Mouse (Mus musculus): ENCODE measurements around the gene Sap30bp. TPM values are rescaled to one million over a fixed set of nuclear protein-coding genes. Genes with fewer than 3 reads are reported as not detected.
A peak's percentile ranks its signal among the peaks of the same experiment; 100 is the strongest.

Gene Sap30bp
- total RNA-seq, 2 experiments from 2014 or later, result 20.8 to 251 TPM

DNA sequence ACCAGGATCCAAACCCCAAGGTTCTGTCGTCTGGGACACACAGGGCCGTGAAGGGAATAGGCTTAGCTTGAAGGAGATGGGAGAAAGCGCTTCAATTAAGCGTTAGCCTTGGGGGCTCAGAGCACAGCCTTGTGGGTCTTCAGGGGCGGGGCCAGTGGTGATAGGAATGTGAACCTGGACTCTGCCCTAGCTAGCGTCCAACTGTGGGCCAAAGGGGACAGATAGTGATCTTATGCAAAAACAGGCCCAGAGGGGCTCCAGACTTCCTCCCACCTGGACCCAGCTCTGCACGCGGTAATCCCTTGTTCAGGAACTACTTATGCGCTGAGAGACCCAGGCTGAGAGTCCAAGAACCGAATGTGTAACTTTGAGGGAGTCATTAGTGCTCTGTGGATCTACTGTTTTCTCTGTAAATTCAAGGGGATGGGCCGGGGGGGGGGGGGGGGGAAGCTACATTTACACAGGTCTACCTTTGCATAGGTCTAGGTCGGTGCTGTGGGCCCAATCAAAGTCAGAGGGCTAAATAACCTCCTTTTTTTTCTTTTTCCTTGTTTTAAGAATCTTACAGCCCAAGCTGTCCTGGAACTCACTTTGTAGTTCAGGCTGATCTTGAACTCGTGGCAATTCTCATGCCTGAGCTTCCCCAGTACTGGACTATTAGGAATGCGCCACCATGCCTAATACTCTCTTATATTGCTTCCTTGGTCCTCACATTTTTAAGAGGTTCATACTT lies 78.6 kb downstream of the Sap30bp start:
- no peak for ATAC-seq (replicated peaks; ENCODE audit: low FRiP score, low TSS enrichment, poor library complexity, severe bottlenecking)

DNA sequence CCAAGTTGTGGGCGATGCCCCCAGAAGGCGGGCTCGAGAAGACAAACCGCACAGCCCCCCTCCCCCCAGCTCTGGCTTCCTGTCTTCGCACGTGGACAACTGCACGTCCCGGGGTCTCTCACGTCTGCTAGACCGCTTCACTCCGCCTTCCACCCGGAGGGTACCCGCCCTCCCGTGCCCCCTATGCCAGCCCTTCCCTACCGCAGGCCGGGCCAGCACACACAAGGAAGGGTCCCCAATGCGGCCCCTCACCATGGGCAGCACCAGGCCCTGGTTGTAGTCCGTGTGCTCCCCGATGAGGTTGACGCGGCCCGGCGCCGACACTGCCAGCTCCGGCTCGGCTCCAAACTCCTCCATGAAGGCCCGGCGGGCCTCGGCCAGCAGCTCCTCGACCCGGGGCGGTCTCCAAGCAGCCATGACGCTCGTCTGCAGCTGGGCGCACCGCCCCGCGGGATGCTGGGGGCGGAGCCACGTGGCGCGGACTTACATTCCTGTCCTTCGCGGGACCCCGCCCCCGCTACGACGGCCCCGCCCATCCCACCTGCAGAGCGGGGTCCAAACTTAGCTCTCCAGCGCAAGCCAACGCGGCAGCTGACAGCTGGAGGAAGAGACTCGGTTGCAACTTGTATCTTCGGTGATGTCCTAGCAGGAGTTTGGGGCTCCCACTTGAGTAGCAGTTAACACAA lies 79.3 kb downstream of the Sap30bp start, which contains the start of gene Galk1:
Gene Galk1, minus strand, starts transcription at position 458 of the 686 bp plus-strand sequence.
- peak; percentile 73 for ATAC-seq (replicated peaks; ENCODE audit: low FRiP score, low TSS enrichment, poor library complexity, severe bottlenecking)

DNA sequence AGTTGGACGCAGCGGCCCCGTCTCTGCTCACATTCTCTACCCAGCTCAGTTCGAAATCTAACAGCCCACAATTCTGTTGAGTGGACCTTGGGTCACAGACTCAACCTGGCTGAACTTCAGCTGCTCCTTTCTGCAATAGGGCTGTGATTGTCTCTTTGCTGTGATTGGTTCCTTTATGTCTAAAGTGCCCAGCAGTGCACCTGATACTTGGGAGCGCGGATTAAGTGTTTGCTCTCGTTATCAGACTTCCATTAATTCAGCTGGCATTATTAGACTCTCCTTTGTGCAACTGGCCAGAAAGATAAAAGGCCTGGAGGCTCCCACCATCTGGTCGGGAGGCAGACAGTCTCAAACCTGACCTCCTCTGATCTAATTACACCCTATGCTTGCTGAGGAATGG lies 81.7 kb downstream of the Sap30bp start:
- peak; percentile 49 for ATAC-seq (replicated peaks; ENCODE audit: low FRiP score, low TSS enrichment, poor library complexity, severe bottlenecking)

Other genes with a start within 250 kb of the Sap30bp start
- 70.1 and 74.4 TPM in 2 replicates for gene Grb2, start 224.7 kb upstream of the Sap30bp start, total RNA-seq (2014; fragmentation: Nextera tagmentation)
- gene Grb2, start 224.7 kb upstream of the Sap30bp start, total RNA-seq (2017), result 40.7 and 73.1 TPM in 2 replicates
- 29.0 and 44.6 TPM in 2 replicates for gene Tmem94, start 167.8 kb upstream of the Sap30bp start, total RNA-seq (2014; fragmentation: Nextera tagmentation)
- 15.1 and 31.5 TPM in 2 replicates for gene Tmem94, start 167.8 kb upstream of the Sap30bp start, total RNA-seq (2017)
- gene Caskin2, start 119.6 kb upstream of the Sap30bp start, total RNA-seq (2014; fragmentation: Nextera tagmentation), result 9.5 and 9.8 TPM in 2 replicates
- 1.4 and 3.7 TPM in 2 replicates for gene Caskin2, start 119.6 kb upstream of the Sap30bp start, total RNA-seq (2017)
- 20.4 and 32.6 TPM in 2 replicates for gene Tsen54, start 118.6 kb upstream of the Sap30bp start, total RNA-seq (2014; fragmentation: Nextera tagmentation)
- 16.8 and 17.1 TPM in 2 replicates for gene Tsen54, start 118.6 kb upstream of the Sap30bp start, total RNA-seq (2017)
- 8.9 and 12.7 TPM in 2 replicates for gene Llgl2, start 109.2 kb upstream of the Sap30bp start, total RNA-seq (2014; fragmentation: Nextera tagmentation)
- gene Llgl2, start 109.2 kb upstream of the Sap30bp start, total RNA-seq (2017), result 4.0 and 8.0 TPM in 2 replicates
- 0.11 TPM in 1 of 2 replicates, not detected in the other for gene Myo15b, start 74.9 kb upstream of the Sap30bp start, total RNA-seq (2014; fragmentation: Nextera tagmentation)
- gene Myo15b, start 74.9 kb upstream of the Sap30bp start, total RNA-seq (2017), result 0.69 TPM in 1 of 2 replicates, not detected in the other
- gene Smim5, start 33.3 kb upstream of the Sap30bp start, total RNA-seq (2014; fragmentation: Nextera tagmentation), result 40.3 and 83.8 TPM in 2 replicates
- gene Smim5, start 33.3 kb upstream of the Sap30bp start, total RNA-seq (2017), result 24.6 and 29.4 TPM in 2 replicates
- gene Smim6, start 21.3 kb upstream of the Sap30bp start, total RNA-seq (2014; fragmentation: Nextera tagmentation), result 2.0 and 5.2 TPM in 2 replicates
- gene Smim6, start 21.3 kb upstream of the Sap30bp start, total RNA-seq (2017), result not detected in 2 replicates
- 19.7 and 22.7 TPM in 2 replicates for gene Recql5, start 195 bp downstream of the Sap30bp start, total RNA-seq (2014; fragmentation: Nextera tagmentation)
- gene Recql5, start 195 bp downstream of the Sap30bp start, total RNA-seq (2017), result 17.0 and 21.0 TPM in 2 replicates
- gene Itgb4, start 41.4 kb downstream of the Sap30bp start, total RNA-seq (2014; fragmentation: Nextera tagmentation), result 0.07 and 0.37 TPM in 2 replicates
- gene Itgb4, start 41.4 kb downstream of the Sap30bp start, total RNA-seq (2017), result 0.65 TPM in 1 of 2 replicates, not detected in the other
- 31.7 and 35.1 TPM in 2 replicates for gene Galk1, start 79.4 kb downstream of the Sap30bp start, total RNA-seq (2014; fragmentation: Nextera tagmentation)
- 29.7 and 39.5 TPM in 2 replicates for gene Galk1, start 79.4 kb downstream of the Sap30bp start, total RNA-seq (2017)
- 594 and 607 TPM in 2 replicates for gene H3f3b, start 94.7 kb downstream of the Sap30bp start, total RNA-seq (2014; fragmentation: Nextera tagmentation)
- gene H3f3b, start 94.7 kb downstream of the Sap30bp start, total RNA-seq (2017), result 709 and 905 TPM in 2 replicates
- gene Unk, start 97.0 kb downstream of the Sap30bp start, total RNA-seq (2014; fragmentation: Nextera tagmentation), result 27.0 and 53.0 TPM in 2 replicates
- 11.0 and 12.0 TPM in 2 replicates for gene Unk, start 97.0 kb downstream of the Sap30bp start, total RNA-seq (2017)
- gene Unc13d, start 144.7 kb downstream of the Sap30bp start, total RNA-seq (2014; fragmentation: Nextera tagmentation), result 47.1 and 58.7 TPM in 2 replicates
- 24.8 and 36.3 TPM in 2 replicates for gene Unc13d, start 144.7 kb downstream of the Sap30bp start, total RNA-seq (2017)
- gene Wbp2, start 153.7 kb downstream of the Sap30bp start, total RNA-seq (2014; fragmentation: Nextera tagmentation), result 57.6 and 94.8 TPM in 2 replicates
- 21.2 and 23.9 TPM in 2 replicates for gene Wbp2, start 153.7 kb downstream of the Sap30bp start, total RNA-seq (2017)
- gene Trim47, start 193.9 kb downstream of the Sap30bp start, total RNA-seq (2014; fragmentation: Nextera tagmentation), result 8.7 and 12.2 TPM in 2 replicates
- gene Trim47, start 193.9 kb downstream of the Sap30bp start, total RNA-seq (2017), result 2.3 and 6.5 TPM in 2 replicates
- gene Trim65, start 197.8 kb downstream of the Sap30bp start, total RNA-seq (2014; fragmentation: Nextera tagmentation), result 17.4 and 20.5 TPM in 2 replicates
- gene Trim65, start 197.8 kb downstream of the Sap30bp start, total RNA-seq (2017), result 8.2 and 8.3 TPM in 2 replicates
- gene Mrpl38, start 205.6 kb downstream of the Sap30bp start, total RNA-seq (2014; fragmentation: Nextera tagmentation), result 79.8 and 89.1 TPM in 2 replicates
- 39.6 and 49.6 TPM in 2 replicates for gene Mrpl38, start 205.6 kb downstream of the Sap30bp start, total RNA-seq (2017)
- gene Fbf1, start 234.9 kb downstream of the Sap30bp start, total RNA-seq (2014; fragmentation: Nextera tagmentation), result 27.2 and 30.0 TPM in 2 replicates
- 21.6 and 32.0 TPM in 2 replicates for gene Fbf1, start 234.9 kb downstream of the Sap30bp start, total RNA-seq (2017)